Mouse (Mus musculus) thymus, postnatal 4 days (tissue): ENCODE measurements around the gene Arhgef10l.
A peak's percentile ranks its signal among the peaks of the same experiment; 100 is the strongest.

Source experiments
- DNase-seq: peaks from one replicate; pipeline ENCODE4 v3.0.0; 2021

Arhgef10l gene

DNA sequence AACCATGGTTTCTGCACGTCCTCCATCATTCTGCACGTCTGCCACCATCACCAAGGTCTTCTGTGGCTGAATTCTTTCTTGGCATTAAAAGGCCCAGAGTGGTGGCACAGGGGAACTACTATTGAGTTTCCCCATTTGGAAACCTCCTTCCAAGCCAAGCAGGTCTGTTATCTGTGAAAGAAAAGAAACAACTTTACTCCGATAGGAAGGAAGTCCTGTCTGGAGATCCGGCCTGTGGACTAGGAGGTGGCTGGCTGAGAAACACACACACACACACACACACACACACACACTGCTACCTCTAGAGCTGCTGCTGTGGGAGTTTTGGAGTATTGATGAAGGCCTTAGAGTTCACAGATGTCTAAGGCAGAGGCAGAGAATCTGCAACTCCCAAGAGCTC is 27.7 kb upstream of the Arhgef10l start:
- DNase-seq: no peak

DNA sequence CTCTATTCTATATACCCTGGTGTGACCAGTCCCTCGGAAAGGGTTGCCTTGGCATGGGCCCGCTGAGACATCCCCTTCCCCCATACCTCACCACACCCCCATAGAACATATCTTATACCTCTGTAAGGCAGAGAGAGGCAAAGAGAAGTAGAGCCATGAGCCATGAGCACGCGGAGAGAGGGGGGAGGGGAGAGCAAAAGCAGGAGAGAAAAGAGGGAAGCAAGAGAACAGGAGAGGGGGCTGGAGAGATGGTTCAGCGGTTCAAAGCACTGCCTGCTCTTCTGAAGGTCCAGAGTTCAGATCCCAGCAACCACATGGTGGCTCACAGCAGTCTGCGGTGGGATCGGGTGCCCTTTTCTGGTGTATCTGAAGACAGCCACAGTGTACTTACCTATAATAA is 25.7 kb upstream of the Arhgef10l start:
- peak; percentile 4 for DNase-seq

DNA sequence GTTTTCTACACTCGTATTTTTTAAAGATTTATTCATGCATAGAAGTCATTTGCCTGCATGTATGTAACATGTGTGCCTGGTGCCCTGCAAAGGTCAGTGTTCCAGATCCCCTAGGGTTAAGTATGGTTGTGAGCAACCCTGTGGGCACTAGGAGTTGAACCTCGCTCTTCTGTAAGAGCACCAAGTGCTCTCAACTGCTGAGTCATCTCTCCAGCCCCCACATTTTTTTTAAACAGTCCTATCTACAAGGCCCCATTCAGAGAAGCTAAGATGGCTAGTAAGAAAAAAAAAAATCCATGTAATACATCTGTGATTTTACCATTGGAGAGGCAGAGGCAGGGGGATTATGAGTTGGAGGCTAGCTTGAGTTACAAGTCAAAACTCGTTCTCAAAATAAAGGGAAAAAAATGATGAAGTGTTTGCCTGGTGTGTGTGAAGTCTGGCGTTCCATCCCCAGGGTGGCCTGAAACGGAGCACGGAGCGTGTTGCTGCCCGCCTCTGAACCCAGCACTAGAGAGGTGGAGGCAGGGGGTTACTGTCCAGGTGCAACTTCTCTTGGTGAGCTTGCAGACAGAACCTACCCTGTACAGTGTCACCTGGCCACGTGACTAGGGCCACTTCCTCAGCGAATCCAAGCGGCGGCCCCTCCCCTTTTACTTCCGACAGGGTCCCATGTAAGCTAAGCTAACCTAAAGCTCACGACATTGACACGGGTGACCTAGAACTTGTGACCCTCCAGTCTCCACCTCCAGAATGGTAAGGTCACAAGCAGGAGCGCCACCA is 24.3 kb upstream of the Arhgef10l start:
- DNase-seq: peak; percentile 67

DNA sequence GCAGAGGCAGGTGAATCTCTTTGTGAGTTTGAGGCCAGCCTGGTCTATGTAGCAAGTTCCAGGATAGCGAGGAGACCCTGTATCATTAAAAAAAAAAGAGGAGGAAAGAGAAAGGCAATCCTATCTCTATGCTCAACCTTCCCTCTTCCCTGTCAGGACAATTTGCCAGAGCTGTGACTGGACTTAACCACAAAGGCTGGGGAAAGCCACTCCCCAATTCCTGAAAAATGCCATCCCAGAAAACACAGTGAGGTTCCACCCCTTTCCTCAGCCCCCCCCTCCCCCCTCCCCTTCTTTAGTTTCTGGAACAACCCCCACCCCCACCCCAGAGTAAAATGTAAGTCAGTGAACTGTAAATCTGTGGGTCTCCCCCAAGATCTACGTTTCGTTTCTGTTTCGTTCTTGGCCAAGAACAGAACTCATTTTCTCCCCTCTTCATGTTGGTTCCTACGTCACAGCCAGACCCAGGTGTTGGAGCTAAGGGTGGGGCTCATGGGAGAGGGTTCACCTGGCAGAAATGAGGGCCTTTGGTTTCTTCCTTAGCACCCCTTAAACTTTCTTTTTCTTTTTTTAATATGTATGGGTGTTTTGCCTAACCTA is 23.1 kb upstream of the Arhgef10l start:
- DNase-seq: no peak

DNA sequence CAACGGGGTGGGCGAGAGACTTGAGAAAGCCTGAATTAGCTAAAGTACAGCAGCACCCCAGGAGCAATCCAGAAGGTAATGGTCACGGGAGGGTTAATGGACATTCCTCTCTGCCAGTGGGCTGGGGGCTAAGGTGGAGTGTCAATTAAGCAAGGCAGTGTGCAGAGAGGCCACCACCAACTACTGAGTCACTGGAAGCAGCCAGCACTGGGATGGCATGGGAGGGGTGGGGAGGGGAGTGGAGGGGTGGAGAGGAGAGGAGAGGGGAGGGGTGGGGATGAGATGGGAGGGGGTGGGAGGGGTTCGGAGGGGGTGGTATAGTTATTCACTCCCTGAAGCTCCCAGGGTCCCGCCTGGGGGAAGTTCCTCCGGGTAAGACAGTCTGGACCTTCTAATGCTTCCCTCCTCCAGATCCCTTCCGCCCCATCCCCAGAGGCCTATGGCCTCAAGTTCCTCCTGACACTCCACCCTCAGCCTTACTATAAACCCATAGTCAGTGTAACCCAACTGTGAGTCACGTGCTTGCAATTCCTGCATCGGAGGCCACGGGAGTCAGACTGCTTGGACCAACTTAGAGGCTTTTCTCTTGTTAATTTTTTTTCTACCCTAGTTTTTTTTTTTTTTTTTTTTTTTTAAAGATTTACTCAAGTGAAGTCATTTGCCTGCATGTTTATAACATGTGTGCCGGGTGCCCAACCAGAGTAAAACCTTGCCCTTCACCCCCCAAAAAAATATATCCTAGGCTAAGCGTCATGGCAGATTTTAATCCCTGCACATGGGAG is 22.4 kb upstream of the Arhgef10l start:
- DNase-seq: no peak

DNA sequence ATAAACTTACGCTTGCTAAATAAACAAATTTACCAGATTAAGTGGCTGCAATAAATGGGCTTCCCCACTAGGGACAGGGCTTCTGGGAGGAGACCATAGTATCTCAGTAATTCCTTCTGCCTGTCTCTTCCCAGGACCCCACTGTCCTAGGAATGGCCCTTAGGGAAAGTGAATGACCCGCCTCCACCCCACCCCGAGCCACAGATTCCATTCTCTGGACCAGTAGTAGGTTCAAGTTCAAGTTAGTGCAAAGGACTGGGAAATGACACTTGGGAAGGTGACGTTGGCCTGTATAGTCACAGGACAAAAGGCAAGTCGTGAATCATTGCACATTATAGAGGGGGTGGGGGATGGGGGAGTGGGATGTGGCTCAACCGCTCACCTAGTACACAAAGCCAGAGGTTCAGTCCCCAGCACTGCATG is 19.1 kb upstream of the Arhgef10l start:
- no peak for DNase-seq

DNA sequence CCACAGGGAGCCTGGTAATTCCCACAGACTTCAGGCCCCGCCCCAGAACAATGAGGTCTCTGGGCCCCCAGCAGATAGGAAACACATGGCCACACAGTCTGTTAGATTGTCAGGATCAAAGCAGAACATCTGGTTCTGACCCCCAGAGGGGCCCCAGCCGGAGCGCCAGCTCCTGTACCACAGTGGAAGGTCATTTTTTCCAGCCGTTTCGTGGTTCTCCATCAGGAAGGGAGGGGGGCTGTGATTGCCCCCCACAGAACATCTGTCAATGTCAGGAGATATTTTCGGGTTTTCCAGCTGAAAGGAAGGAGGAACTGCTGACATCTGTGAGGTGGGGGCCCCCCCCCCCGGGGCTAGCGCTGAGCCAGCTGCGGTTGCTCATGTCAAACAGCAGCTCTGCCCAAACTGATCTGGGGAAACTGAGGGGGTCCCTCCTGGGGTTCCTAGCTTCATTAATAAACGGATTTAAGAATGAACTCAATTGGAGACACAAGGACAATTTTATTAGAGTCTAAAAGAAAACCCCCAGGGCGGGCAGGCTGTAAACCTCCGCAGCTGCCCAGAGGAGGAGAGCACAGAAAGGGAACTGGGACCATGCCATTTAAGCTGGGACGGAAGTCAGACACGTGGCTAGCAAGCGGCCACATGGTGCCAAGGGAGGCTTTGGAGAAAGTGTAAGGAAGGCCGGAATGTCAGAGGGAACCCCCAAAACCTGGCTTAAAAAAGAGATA is 18.5 kb upstream of the Arhgef10l start:
- DNase-seq: peak; percentile 40

DNA sequence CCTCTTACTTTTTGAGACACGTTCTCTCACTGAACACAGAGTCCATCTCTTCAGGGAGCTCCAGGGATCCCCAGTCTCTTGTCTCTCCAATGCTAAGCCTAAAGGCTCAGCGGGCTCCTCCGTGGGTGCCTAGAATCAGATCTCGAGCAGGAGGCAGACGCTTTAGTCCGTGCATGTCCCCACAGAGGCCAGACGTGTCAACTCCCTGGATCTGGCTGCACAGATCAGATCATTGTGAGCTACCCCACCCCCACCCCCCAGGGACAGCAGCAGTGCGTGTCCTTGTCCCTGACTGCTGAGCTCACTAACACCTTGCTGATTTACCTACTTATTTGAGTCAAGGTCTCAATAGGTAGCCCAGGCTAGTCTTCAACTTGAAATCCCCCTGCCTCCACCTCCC is 17.8 kb upstream of the Arhgef10l start:
- DNase-seq: no peak

DNA sequence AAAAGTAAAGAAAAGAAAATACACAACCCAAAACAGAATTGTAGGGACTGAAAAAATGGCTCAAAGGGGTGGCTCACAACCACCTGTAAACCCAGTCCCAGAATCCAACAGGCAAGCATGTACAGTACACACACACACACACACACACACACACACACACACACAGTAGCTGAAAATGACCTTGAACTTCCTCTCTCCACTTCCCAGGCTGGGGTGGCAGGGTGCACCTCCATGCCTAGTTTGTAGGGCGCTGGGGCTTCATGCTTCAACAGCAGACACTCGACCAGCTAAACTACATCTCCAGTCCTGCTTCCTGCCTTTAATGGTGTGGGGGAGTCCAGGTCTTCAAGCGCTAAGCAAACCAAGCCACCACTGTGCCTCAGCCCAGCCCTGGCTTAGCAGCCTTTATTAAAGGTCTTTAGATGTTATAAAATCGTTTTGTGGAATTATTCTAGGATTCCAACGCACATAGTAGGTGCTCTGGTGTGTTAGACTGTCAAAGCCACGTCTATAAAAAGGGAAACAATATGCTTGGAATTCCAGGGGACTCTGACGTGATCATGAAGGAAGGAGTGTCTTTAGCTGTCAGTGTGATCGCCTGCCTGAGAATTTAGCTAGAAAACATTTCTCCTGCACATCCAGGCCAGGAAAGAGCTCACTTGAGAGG is 15.1 kb upstream of the Arhgef10l start:
- no peak for DNase-seq

DNA sequence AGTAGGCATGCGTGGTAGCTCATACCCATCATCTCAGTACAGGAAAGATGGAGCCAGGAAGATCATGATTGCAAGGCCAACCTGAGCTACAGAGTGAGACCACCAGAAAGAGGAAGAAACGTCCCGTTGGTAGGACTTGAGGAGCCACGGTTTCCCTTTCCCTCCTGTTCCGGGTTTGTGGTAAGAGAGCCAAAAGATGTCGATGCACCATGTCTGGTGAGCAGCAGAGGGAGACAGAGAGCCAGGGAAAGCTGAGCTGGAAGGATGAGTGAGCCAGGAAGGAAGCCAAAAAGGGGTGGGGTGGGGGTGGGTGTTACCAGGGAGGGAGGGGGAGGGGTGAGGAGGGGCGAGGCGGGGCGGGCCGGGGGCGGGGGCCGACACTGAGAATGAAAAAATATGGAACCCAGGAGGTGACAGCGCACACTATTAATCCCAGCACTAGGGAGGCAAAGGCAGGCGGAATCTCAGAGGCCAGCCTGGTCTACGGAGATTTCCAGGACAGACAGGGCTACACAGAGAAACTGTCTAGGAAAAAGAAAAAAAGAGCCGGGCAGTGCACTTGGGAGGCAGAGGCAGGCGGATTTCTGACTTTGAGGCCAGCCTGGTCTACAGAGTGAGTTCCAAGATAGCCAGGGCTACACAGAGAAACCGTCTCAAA is 14.0 kb upstream of the Arhgef10l start:
- peak; percentile 81 for DNase-seq

DNA sequence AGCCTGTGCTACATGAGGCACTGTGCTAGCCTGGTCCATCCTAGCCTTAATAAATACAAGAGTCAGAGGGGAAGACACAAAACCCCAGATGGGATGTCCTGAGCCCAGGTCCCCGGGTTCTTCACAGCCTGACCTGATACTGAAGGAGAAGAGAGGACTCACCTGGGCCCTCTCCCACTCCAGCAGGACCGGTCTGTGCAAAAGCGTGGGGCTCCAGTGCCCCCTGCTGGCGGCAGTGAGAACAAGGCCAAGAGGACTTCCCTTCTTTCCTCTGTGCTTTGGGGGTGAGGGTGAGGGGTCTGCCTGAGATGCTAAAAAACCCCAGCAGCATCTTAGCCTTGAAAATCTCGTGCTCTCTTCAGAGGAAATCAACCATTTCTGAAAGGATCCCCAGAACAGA is 13.2 kb upstream of the Arhgef10l start:
- DNase-seq: peak; percentile 77

DNA sequence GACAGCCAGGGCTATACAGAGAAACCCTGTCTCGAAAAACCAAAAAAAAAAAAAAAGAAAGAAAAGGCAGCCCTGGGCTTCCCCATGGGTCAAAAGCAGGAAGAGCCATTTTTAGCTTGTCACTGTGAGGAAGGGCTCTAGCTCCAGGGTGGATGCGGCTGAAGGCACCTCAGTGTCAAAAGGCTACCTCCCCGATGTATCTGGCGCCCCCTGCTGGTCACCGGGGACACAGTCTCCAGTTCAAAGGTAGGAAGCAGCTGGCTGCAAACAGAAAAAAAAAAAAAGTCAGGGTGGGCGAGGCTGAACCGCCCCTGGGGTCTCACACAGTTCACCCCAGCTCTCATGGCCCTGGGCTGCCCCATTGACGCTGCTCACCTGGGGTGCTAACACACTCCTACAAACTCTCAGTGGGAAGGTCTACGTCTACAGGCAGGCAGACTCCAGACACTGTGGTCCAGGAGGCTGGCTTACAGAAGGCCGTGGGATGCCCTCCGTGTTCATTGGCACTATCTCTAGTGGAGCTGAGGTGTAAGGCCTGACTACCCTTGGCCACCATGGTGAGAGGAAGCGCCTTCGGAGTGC is 8.6 kb upstream of the Arhgef10l start:
- peak; percentile 98 for DNase-seq

DNA sequence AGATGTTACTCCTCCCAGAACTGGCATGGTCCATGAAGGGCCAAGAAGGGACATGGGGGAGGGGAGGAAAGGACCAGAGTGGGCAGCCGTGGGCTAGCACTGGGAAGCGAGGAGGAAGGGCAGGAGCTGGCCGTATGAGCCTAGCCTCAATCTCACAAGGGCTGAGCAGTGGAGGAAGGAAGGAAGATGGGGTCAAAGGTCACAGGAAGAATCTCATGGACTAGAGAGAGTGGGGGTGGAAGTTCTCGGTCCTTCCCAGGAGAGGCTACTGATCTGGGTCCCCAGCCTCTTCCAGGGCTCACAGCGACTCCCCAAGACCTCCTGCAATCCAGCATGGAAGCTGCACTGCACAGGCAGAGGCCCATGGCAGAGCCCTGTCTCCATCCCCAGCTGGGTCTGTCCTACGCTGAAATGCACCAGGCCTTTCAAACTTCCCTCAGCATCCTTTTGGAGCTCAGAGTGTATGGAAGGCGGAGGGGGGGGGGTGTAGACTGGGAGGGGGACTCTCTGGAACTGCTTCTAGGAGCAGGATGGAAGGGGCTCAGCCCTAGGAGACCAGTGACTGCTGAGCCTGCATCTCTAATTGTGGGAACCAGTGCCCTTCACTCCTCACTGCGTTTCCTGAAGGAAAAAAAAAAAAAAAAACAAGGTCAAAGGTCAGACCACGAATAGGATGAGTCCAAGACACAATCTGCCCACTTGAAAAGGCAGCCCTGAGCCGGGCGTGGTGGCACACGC is 7.9 kb upstream of the Arhgef10l start:
- no peak for DNase-seq

DNA sequence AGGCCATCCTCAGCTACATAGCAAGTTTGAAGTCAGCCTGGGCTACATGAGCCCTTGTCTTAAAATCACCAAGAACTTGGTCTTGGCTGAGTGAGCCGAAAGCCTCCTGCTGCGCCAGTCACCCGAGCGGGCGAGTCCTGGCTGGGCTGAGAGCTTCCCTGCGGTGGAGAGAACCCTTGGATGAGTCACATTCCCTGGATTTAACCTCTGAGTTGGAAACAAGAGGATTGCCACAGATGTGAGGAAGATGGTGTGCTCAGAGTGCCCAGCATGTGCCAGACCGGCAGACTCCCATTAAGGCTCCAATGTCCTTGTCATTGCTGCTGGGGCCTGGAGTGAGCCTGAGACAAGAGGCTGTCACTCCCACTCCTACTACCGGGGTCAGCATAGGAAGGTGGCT is 2.0 kb upstream of the Arhgef10l start:
- DNase-seq: no peak

DNA sequence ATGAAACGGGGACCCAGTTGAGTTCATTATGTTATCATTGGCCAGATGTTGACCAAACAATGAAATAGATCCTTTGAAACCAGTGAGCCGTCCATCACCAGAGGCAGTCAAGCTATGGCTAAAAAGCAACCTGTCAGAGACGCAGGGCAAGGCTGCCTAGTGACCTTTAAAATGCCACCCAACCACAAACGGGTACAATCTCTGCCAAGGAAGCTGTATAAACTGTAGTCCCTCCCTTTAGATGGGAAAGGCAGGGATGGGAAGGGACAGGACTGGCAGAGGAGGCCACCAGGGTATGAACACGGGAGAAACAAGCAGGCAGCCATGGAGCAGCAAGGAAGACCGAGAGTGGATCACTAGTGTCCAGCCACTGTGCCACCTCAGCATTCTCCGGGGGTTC is 759 bp downstream of the Arhgef10l start:
- no peak for DNase-seq

DNA sequence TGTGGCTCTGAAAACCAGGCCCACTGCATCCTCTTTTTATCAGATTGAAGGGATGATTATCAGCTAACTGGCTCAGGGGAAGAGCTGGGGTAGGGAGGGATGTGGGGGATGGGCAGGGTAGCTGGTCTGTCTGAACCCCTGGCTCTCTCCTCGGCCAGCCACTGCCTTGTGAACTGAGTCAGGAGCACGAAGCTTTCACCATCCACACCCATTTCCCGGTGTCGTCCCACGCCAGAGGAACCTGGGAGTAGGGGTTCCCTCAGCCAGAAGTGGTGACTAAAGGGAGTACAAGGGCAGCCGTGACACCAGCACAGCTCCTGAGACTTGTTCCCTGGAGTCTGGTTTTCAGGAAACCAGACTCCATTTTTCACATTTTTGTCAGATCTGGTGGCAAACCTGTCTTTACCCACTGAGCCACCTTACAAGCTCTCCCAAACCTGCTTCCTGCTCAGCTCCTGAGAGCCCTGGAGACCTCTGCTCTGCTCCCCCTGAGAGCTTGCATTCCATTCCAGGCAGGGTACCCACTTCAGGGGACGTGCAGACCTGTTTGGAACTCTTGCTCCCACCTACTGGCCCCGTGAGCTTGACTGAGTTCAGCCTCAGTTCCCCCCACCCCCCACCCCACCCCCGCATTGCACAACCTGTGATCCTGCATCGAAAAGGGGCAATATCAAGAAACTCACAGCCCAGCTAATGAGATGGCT is 2.8 kb downstream of the Arhgef10l start:
- no peak for DNase-seq

DNA sequence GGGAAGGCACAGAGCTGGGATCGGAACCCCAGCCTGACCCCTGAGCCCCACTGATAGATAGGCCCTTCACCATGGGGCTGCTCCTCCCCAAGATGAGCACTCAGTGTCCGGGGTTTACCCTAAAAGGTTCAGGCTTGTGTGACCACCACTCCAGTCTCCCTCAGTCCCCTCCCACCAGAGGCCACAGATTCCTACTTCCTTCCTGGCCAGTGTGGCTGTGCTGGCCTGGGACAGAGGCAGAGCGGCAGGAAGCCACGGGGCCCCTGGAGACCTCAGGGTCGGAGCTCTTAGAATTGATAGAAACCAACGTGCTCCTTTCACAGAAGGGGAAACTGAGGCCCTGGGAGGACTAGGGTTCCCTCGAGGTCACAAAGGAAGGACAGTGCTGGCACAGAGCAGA is 3.4 kb downstream of the Arhgef10l start:
- DNase-seq: no peak

DNA sequence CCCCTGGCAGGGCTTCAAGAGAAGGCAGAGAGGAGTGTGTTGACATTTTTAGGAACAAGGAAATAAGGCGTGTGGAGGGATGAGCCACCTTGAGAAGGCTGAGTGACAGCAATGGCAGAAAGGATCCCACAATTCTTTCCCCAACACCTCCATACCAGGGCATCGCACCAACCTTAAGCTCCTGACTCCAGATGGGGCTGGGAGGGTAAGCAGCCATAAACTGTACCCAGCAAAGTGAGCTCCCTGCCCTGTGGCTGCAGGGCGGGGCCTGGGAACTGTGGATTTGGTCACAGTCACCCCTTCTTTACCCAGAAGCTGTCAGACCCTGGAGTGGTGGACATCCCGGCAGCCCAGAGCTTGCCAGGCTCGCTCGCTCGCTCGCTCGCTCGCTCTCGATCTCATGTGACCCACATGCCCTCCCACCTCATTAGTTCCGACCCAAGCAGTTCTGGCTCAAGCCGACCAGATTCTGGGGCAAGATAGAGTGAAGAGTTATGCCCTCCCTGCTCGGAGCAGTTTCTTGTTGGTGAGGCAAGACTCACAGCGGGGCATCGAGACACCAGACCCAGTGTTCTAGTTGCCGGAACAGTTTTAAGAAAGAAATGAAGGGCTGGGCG is 4.3 kb downstream of the Arhgef10l start:
- no peak for DNase-seq

DNA sequence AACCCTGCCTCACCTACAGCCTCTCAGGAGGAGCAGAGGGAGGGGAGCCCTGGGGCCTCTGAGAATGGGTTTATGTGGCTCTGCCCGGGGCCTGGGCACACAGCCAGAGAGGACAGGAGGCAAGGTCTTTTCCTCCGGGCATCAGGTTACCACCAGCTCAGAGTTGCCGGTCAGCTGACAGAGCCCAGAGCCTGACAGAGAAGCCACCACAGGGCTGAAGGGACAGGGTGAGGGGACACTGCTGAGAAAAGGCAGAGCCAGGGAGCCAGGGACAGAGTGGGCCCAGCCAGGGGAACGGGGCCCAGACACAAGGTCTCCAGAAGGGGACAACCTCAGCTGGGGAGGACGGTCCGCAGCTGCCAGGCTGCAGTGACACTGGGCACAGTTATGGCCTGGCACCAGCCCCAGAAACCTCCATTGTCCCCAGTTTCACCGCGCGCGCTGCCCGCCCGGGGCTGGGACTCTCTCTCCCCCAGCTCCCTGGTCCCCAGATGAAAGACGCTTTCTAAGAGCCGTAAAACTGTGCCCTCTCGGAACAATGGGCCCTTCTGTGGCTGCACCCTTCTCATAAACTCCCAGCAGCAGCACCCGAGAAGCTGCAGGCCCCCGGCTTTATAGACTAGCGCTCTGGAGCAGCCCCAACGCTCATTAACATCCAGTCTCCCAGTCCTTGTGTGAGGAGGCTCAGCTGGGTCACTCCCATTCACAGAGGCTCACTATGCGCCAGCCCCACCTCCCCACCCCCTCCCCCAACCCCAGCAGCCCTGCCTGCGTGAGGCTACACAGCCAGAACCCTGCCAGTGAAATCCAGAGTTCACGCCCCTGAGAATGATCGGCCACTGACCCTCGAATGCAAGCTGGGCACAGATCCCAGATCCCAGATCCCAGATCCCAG is 7.9 kb downstream of the Arhgef10l start:
- DNase-seq: no peak
